Mouse (Mus musculus): ENCODE results near the gene Tgm5. TPM values are rescaled to one million over a fixed set of nuclear protein-coding genes. Genes with fewer than 3 reads are reported as not detected.
"Not testable (repeated sequence)": the region's sequence is repeated elsewhere in the genome, so short reads cannot be mapped to it uniquely, and the experiment has no call there.

Gene Tgm5
- total RNA-seq, 2 experiments from 2014 or later, result not detected

DNA sequence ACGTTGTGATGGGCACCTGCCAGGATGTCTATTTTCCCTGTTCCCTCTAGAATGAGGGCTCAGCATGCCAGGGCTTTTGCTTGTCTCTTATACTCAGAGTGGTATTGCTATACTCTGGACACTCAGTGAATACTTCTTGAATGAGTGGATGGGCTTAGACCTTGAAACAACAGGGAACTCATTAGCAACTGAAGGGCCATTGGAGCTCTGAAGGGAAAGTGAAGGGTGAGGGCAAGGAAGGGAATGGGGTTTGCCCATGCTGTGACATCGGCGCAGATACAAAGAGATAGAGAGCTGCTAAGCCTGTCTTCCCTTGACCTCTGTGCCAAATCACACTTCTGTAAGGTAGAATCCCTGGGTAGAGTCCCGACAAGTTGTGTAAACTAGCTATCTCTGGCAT lies 40.0 kb downstream of the Tgm5 start:
- no peak for ATAC-seq (replicated peaks; ENCODE audit: poor library complexity)

DNA sequence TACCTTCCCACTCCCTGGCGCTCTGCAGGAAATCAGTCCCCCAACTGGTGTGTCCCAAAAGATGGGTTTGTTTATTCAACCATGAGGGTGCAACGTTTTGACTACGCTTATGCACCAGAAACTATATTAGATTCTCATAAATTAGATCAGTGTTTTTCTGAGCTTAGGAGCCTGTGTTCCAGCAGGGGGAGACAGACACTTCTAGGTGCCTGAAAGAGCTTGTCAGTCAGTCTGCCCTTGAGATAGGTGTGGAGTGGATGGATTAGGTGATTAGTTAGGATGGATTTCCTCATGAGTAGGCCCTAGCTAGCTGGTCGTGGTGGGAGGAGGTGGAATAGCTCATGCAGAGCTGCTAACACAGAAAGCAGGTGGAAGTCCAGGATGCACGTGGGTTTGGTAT lies 44.5 kb downstream of the Tgm5 start:
- peak; percentile 49 for ATAC-seq (replicated peaks; ENCODE audit: poor library complexity)

DNA sequence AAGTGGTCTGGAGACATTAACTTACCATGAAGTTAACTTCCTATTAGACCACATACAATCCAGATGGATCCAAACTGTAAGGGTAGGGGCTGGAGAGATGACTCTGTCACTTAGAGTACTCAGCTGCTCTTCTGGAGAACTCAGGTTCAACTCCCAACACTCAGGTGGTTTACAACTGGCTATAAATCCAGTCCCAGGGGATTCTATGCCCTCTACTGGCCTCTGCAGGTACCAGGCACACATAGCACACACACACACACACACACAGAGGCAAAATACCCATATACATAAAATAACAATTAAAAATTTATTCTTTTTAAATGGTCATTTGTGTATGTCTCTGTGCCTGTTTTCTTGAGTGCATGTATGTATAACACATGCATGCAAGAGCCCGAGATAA lies 46.3 kb downstream of the Tgm5 start:
- no peak for ATAC-seq (replicated peaks; ENCODE audit: poor library complexity)

DNA sequence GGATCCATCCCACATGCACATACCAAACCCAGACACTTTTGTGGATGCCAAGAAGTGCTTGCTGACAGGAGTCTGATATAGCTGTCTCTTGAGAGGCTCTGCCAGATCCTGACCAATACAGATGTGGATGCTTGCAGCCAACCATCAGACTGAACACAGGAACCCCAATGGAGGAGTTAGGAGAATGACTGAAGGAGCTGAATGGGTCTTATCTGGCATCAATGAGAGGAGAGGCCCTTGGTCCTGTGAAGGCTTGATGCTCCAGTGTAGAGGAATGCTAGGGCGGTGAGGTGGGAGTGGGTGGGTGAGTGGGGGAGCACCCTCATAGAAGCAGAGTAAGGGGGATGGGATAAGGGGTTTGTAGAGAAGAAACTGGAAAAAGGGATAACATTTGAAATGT lies 46.8 kb downstream of the Tgm5 start:
- not testable (repeated sequence) for ATAC-seq (replicated peaks; ENCODE audit: poor library complexity)

DNA sequence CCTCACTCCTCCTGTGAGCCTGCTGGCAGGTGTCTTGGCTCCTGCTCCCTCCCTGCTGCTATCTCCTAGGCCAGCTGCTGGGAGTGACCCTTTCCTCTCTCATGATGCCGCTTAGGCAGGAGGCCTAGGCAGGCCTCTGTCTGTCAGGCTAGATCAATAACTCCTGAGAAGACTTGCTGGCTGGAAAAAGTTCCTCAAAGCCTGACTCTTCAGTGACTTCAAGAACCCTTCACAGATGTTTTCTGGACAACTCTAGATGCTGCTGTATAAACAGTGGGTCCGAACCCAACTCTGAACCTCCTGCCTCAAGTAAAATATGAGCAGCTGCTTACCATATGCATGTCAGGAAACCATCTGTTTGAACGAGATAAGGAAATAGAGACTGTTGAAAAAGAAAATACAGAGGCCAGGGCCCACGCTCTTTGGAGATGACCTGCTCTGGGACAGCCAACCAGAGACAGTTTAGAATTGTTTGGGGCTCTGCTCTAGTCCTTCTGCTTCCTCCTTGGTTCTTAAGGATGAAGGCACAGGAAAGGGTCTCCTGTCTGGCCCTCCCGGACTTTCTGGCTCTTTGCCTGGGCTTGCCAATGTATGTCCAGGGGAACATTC lies 48.8 kb downstream of the Tgm5 start, which contains the start of gene Epb42:
TSS of gene Epb42 (minus strand) at position 340 of the 609 bp plus-strand sequence.
- ATAC-seq (replicated peaks; ENCODE audit: poor library complexity), result peak; percentile 93

DNA sequence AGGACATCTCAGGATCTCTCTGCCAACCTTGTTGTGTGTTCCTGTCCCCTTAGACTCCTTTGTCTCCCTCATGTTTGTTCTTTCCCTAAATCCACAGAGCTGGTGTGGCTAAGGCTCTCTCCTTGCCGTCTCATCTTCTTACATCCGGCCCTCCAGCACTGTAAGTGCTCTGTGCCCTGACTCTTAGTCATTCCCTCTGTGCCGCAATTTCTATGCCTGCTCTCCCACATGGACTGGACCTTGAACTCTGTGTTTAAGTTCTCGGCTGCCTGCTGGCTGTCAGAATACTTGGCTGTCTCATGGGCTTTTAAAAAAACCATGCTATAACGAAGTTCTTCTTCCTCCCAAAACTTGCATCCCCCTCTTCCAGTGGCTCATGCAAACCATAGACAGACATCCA lies 62.7 kb downstream of the Tgm5 start:
- no peak for ATAC-seq (replicated peaks; ENCODE audit: poor library complexity)

DNA sequence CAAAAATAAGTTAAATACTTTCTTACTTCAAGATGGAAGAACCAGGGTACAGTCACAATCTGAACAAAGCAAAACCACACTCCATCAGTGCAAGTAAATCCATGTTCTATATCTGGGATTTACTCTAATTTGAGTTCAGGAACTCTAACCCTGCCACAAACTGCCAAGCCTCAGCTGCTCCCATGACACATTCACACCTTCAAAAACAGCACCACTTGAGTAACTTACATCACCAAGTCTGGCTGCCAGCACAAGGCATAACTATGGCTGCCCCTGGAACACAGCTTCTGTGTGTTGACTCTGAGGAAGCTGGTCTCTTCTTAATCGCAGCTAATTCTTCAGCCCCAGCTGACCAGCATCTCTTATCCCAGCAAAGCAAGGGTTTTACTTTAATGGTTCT lies 68.5 kb downstream of the Tgm5 start:
- ATAC-seq (replicated peaks; ENCODE audit: poor library complexity), result no peak

DNA sequence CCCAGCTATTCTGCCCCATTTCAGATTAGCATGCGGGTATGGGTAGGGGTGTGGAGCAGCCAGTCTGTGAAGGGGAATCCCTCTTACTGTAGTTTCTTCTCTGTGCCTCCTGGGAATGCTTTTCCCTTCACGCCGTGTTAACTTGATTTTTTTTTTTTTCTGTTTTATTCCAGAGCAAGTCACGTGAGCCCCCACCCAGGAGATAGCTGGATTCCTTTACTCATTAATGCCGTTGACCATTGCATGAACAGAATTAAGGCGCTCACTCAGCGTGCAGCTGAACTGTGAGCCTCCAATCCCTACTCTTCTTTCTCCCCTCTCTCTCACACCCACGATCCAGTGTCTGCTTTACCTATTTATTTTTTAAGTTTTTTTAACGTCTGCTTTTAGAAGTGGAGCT lies 69.4 kb downstream of the Tgm5 start:
- no peak for ATAC-seq (replicated peaks; ENCODE audit: poor library complexity)

DNA sequence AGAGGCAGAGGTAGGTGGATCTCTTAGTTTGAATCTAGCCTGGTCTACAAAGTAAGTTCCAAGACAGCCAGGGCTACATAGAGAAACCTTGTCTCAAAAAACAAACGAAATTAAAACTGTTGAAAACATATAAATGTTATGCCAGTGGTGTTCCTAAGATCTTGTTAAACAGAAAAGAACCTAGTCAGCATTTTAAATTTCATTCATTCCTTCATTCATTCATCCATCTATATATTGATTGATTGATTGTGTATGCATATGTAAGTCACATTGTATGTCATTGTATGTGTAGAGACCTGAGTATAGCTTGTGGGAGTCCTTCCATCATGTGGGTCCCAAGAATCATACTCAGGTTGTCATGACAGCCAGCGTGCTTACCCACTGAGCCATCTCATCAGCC lies 70.1 kb downstream of the Tgm5 start:
- no peak for ATAC-seq (replicated peaks; ENCODE audit: poor library complexity)

DNA sequence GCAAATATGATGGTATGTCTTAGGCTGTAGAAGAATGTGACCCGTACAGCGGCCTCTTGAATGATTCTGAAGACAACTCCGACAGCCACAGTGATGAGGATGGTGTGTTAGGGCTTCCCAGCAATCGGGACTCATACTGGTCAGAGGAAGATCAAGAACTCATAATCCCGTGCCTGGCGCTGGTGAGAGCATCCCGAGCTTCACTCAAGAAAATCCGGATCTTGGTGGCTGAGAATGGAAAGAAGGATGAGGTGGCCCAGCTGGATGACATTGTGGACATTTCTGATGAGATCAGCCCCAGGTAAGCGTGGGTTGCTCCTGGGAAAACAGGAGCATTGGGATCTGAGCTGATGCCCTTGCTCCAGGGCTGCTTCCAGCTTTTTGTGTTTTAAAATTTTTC lies 73.0 kb downstream of the Tgm5 start:
- no peak for ATAC-seq (replicated peaks; ENCODE audit: poor library complexity)

DNA sequence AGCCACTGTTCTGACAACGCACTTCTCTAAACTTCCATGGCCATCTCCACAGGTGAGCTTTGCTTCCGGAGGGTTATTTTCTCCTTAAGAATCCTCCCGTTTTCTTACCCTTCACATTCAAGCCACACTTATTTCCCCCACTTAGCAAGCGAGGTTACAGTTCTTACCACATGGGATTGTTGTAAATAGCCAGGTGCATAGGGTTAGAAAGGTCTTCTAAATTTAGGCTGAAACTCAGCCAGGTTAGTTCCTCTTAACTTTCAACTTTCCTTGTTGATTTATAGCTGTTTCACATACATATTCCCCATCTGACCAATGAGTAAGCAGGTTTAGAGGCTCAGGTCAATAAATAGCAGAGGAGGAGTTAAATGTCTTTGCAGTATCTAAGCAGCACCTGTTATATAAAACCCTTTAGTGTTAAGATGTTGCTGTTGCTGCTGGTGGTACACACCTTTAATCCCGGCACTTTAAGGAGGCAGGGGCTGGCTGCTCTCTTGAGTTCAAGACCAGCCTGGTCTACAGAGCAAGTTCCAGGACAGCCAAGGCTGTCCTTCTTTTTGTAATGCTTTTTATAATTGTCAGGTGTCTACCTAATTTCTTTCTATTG lies 76.5 kb downstream of the Tgm5 start:
- no peak for ATAC-seq (replicated peaks; ENCODE audit: poor library complexity)

DNA sequence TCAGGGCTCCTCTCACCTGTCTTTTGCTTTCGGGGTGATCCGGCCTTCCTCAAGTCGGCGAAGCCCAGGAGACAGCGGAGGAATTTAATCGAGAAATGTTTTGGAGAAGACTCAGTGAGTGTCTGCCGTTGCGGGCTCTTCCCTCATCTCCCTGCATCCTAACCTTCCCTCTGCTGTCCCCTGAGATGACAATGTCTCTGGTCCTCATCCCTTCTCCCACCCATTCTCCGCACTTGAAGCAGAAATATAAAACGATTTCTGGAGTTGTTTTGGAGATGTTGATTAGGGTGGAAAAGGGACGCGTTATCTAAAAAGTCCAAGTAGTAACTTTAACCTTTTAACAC lies 77.0 kb downstream of the Tgm5 start:
- ATAC-seq (replicated peaks; ENCODE audit: poor library complexity), result peak; percentile 11; the same call in 1 of the 2 replicates

DNA sequence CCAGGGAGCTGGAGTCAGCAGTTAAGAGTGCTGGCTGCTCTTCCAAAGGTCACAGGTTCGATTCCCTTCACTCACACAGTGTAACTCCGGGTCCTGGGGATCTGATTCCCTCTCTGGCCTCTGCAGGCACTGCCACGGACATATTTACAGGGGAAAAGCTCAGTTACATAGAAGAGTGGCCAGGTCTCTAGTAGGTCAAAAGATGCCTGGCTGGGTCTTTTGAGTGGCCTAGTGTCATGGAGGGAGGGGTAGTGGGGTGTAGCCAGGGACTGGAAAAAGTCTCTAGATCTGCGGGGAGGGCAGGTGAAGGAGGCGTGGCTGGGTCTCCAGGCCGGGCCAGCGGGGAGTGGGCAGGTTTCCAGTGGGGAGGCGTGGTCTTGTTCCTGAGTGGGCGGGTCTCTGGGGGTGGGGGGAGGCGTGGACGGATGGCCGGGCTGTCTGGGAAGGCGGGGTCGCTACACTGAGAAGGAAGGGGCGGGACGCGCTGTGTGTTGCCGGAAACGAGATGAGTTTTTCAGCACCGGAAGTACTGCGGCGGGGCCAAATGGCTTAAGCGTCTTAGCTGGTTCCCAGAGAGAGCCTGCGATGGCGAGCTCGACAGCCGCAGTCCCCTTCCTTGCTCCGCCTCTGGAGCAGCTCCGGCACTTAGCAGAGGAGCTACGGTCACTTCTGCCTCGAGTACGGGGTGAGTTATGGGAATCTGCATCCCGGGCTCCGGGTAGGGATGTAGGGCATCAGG lies 77.5 kb downstream of the Tgm5 start, which contains the start of gene Ccndbp1:
TSS of gene Ccndbp1 (plus strand) at position 479 of the 739 bp plus-strand sequence.
- ATAC-seq (replicated peaks; ENCODE audit: poor library complexity), result peak; percentile 98

DNA sequence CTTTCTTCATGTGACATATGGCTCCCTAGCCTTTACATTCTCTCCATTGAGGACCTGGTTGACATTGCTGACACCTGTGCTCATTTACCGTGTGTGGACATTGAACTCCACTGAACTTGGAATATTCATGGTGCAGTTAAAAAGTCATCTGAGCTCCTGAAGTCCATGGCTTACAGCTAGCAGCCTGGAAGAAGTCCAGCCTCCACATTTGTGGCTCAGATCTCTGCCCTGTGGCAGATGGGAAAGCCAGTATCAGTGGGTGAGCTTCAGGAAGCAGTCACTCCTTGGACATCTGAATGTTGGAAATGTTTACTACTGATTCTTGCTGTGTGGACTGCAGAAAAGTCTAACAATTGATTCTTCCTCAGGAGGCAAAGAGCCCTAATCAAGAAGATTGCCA lies 78.7 kb downstream of the Tgm5 start:
- no peak for ATAC-seq (replicated peaks; ENCODE audit: poor library complexity)

DNA sequence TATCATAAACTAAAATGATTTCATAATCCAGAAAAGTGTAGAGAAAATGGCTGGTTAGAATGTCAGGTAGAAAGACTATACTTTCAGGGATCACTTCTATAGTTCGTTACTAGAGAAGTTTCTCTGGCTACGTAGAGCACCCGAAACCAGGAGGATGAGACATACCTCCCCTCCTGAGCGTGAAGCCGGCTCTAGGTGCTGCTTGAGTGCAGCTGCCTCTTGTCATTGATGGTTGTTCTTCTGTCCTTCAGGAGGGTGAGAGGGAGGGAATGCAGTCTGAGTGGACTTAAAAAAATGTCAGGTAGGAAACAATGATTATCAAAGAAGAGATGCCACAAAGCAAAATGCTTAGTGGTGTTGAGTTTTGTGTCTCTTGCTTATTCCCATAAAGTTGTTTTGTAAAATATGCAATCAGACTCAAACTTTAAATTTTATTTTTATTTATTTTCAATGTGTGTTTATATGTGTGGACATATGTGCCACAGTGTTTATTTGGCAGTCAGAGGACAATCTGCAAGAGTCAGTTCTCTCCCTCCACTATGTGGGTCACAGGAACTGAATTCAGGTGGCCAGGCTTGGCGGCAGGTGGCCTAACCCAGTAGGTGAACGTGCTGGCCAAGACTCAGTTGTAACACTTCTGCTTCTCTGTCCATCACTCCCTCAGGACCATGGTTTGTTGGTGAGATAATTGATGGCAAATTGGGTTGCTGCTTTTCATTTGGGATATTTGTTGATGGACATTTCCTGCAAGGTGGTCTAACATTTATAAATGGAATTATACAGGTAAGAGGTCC lies 81.4 kb downstream of the Tgm5 start:
- ATAC-seq (replicated peaks; ENCODE audit: poor library complexity), result no peak

DNA sequence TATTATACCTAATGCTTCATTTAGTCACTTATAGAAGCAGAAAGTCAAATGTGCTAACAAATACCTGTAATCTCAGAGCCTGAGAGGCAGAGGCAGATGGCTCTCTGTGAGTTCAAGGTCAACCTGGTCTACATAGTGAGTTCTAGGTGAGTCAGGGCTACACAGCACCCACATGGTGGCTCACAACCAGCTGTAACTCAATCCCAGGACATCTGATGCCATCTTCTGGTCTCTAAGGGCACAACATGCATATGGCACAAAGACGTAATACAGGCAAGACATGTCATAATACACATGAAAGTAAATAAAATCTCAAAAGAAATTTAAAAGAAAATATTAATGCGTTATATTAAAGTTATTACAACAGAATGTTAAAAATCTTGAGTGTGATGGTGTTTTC lies 82.1 kb downstream of the Tgm5 start:
- ATAC-seq (replicated peaks; ENCODE audit: poor library complexity), result peak; percentile 53

DNA sequence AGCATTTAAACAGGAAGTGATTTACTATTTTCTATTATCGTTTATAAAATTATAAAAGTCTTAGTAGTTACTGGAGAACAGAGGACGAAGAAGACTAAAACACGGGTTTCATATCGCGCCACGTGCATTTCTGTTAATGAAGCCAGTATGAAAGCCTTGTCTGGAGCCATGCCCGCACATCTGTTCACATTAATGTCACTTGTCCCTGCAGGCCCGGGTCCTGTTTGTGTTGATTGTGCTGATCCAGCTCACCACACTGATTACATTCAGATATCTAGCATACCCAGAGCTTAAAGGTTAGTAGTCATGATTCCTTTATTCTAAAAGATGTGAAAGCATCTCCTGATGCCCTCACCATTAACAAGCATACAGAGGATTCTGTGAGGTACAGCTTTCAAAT lies 86.8 kb downstream of the Tgm5 start:
- peak; percentile 83 for ATAC-seq (replicated peaks; ENCODE audit: poor library complexity)

DNA sequence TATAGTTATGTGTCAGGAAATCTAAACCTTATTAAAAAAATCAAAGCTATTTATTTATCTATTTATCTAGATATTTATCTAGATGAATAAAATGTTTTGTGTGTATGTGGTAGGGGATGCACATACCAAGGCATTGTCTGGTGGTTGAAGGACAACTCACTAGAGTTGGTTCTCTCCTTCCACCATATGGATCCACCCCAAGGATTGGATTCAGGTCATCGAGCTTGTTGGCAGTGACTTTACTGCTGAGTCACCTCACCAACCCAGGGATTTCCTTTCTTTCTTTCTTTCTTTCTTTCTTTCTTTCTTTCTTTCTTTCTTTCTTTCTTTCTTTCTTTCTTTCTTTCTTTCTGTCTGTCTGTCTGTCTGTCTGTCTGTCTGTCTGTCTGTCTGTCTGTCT lies 89.0 kb downstream of the Tgm5 start:
- not testable (repeated sequence) for ATAC-seq (replicated peaks; ENCODE audit: poor library complexity)

All from megakaryocyte progenitor cell, adult 5-6 weeks (primary cell).